Mouse (Mus musculus) cerebellum, adult 8-10 months (tissue): ENCODE measurements at regions not wholly inside any gene's neighbourhood (a gene's known extent, or its start where the extent isn't known, plus 50 kb on each side); places are given as distances from the start of the nearest gene placed in this dataset.

ENCODE experiments used
- DNase-seq: peaks from one replicate; pipeline ENCODE4 v3.0.0; 2022

GRCm38 (mm10) chr16:57823329-57823728, 68.8 kb upstream of the Col8a1 start:
- DNase-seq, result no peak

GRCm38 (mm10) chr16:57845416-57845815, 90.9 kb upstream of the Col8a1 start:
- no peak for DNase-seq

DNA sequence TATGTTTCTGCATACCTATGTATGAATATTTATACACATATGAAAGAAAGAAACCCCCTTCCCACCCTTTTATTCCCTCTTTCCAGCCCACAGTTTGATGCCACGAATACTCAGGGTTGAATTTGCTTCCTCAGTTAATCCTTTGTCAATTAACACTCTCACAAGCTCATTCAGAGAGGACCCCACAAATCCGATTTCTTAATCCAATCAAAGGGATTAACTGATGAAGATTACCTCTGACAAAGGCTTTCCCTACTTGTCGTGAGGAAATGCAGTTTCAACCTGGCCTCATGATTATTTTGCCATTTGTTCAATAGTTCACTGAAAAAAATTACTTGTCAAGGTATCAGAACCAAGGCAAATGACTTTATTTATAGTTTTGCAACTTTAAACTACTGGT, 91.8 kb upstream of the Col8a1 start:
- DNase-seq, result no peak

DNA sequence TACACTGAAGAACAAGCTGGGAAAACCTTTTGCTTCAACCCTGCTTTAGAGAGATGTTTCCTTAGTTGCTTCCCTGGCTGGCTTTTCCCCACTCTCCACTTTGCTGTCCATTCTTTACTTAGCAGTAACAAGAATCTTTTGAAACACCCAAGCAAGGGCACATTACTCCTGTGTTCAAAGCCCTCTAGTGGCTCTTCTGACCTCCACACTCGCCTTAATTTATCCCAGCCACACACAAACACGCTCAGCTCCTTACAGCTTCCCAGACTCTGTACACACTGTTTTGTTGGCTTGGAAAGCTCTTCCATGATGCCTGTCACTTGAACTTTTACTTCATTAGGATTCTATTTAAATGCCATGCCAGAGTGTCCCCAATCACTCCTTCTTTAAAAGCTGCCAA, 97.3 kb upstream of the Col8a1 start:
- DNase-seq, result no peak

DNA sequence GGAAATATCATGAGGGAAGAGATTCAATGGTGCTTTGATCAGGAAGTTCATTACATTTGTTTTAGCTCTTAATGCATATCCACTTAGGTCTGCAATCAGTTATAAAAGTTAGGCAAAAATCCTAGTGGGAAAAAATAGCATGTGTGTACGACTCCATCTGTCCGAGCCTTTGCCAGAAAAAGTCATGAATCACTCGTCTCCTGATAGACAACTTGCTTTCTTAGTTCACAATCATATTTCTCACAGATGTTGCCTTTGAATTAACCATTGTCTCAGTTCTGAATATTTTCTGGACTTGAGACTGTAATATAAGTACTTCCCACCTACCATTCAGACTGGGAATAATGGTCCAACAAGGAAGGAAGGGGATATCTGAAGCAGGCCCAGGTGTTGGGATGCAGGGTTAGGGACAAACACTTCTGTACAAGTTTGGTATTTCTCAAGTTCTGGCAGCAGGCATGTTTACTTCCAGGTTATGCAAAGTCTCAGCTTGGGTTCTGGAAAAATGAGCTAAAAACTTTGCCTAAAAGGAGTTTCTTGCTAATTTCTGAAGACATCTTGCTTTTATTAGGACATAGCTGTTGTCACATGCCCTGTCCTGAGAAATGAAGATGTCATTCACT, 98.4 kb upstream of the Col8a1 start:
- no peak for DNase-seq

GRCm38 (mm10) chr16:57853751-57854150, 99.2 kb upstream of the Col8a1 start:
- DNase-seq, result no peak

DNA sequence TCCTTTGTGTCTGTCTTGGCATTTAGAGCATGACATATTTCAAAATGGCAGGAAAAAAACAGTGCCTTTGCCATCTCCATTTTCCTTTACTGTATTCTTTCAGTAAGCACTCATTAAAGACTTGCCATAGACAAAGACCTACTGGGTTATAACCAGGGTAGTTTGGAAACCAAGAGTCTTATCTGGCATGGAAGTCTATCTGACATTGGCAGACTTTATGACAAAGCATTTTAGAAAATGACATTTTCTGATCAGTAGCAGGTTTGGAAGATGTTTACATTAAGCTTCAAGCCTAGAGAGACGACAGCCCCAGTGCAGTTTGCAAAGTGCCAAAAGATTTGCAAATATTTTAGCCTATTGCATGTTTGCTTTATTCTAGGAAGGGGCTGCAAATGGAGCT, 102.5 kb upstream of the Col8a1 start:
- no peak for DNase-seq

GRCm38 (mm10) chr16:57858151-57858764, 103.7 kb upstream of the Col8a1 start:
- no peak for DNase-seq

GRCm38 (mm10) chr16:57858765-57859201, 104.2 kb upstream of the Col8a1 start:
- no peak for DNase-seq

DNA sequence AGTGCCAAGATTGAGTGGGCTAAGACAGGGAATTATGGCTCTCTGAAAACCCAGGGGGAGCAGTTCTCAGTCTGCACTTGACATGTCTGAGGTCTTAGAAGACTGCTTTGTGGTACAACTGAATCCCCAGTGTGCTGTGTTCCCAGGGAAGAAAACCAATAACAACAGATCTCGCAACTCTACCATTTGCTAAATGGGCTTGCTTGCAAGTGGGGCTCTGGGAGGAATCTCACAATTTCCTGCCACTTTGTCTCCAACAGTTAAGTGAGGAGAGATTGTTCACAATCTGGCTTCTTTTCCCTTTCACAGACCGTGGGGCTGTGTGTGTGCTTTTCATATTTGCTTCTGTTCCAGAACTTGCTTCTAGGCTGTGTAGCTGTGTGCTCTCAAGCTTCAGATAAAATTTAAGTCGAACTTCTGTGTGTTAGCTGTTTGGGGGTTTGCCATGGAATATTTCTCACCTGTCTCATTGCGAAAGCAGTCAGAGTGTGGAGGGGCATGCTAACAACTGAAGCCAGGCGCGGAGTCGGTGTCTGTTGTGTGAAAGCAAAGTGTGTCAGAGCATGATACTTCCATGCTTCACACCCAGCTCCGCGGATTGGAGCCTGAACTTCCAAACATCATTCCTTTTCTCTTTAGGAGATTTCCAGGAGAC, 108.8 kb upstream of the Col8a1 start:
- DNase-seq, result no peak

- no peak for DNase-seq
These were observed 122.3 kb upstream of the Col8a1 start for GRCm38 (mm10) chr16:57876857-57877256.

- DNase-seq, result no peak
These were observed 127.1 kb upstream of the Col8a1 start for GRCm38 (mm10) chr16:57881575-57882094.

GRCm38 (mm10) chr16:57888138-57888537, 133.6 kb upstream of the Col8a1 start:
- no peak for DNase-seq

GRCm38 (mm10) chr16:57888553-57888952, 134.0 kb upstream of the Col8a1 start:
- no peak for DNase-seq

GRCm38 (mm10) chr16:57890135-57890534, 135.6 kb upstream of the Col8a1 start:
- DNase-seq, result no peak

GRCm38 (mm10) chr16:57893111-57893510, 138.6 kb upstream of the Col8a1 start:
- DNase-seq, result no peak

- no peak for DNase-seq
These were observed 139.3 kb upstream of the Col8a1 start for GRCm38 (mm10) chr16:57893698-57894352.

DNA sequence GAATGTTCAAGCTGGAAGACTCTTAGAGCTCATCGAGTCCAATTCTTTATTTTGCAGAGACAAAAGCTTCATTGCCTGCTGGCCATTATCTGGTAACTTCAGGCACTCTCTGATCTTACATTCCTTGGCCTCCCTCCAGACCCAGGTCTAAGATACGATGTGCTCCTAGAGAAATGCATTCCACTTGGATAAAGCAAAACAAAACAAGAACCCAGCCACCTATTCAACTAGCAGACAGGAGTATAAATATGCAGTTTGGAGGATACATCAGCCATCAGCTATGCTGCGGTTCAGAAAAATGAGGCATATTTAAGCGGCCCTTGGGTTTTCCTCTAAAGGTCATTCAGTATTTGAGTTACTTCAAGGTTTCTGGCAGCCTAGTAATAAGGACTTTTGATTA, 146.5 kb upstream of the Col8a1 start:
- no peak for DNase-seq

DNA sequence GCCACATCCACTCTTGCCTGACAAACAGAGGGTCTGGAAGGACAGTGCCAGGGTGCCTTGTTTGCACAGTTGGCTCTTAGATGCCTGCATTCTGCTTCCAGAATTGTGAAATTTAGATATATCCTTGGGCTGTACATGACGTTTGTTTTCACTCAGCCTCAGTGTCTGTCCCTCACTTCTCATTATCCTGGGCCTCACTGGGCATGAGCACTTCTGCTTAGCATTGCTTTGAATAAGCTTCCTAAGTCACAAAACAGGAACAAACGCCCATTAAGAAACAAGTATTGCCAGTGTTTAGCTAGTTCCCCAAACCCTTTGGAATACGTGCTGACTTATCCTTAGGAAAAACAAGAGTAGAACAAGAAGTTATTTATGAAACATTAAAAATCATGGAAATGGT, 148.0 kb upstream of the Col8a1 start:
- no peak for DNase-seq

- DNase-seq, result no peak
These were observed 157.5 kb upstream of the Col8a1 start for GRCm38 (mm10) chr16:57912001-57912400.

DNA sequence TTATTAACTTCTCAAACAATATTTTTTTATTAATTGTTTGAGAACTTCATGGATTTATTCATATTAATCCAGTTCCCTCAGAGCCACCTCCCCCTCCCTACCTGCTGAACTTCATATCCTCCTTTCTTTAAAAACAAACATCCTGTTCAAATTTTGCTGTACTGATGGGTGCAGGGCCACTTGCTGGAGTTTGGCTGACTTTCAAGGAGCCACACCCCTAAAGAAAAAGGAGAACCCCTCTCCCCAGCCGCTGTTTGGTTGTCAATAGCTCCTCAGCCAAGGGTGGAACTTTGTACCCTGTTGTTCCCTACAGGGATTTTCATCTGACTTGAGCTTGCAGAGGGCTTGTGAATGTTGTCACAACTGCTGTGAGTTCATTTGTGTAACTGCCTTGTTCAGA, 160.0 kb upstream of the Col8a1 start:
- DNase-seq, result no peak

GRCm38 (mm10) chr16:57915451-57915850, 160.9 kb upstream of the Col8a1 start:
- DNase-seq, result no peak

DNA sequence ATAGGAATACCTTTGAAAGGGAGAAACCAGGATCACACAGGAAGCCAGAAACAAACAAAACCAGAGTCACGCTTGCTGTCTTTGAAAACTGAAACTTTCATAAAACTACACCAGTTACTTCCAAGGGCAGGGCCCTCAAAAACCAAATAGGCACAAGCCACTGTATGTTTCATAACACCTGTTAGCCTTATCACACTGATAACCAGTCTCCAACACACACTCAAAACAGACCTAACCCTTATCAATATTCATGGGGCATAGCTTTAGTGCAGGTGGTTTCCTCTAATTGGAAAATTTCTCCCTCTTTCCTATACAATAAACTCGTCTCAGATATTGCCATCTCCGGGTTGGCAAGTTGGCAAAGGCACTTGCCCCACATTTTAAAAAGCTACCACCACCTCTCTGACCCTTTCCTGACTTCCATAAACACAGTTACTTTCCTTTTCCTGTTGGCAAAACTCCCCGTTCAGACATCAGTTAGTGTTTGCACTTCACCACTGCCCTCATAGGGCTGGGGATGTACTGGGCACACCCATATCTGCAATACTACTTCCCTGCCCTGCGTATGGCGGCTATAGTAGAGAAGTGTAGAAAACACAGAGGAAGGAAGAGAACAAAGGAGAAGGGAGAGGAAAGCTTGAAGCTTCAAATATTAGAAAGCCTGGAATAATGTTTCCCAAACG, 169.1 kb upstream of the Col8a1 start:
- DNase-seq, result no peak
